Mouse (Mus musculus) cerebellum, adult 2 months (tissue): ENCODE measurements at regions not wholly inside any gene's neighbourhood (a gene's known extent, or its start where the extent isn't known, plus 50 kb on each side); places are given as distances from the start of the nearest gene placed in this dataset.

Experiments used
- DNase-seq, 2 experiments: peaks; one replicate each; pipeline ENCODE4 v3.0.0; 2021
- H3K27ac ChIP-seq: fragments of 200-500 bp; 2 replicates; pipeline ENCODE4 v1.5.1; 2012; ENCODE audit warnings: low read length, control low read depth, inconsistent platforms; ENCODE audit not compliant: insufficient read depth
- H3K27me3 ChIP-seq: fragments of 200-500 bp; 2 replicates; pipeline ENCODE4 v1.6.1; 2012; ENCODE audit warnings: inconsistent platforms, mild to moderate bottlenecking, low read length, moderate library complexity; ENCODE audit not compliant: control insufficient read depth, insufficient read depth
- H3K4me1 ChIP-seq: fragments of 200-500 bp; 2 replicates; pipeline ENCODE4 v1.6.1; 2011; ENCODE audit warnings: low read length; ENCODE audit not compliant: control insufficient read depth, insufficient read depth
- H3K4me3 ChIP-seq: fragments of 200-500 bp; replicated peaks from 2 replicates; pipeline ENCODE3; 2011; ENCODE audit warnings: mild to moderate bottlenecking, low read depth, low read length, control low read depth; ENCODE audit not compliant: insufficient read depth
- CTCF ChIP-seq: fragments of 200-500 bp; IDR thresholded peaks from 2 replicates; pipeline ENCODE4 v1.5.1; 2011; ENCODE audit warnings: low read depth, mild to moderate bottlenecking, control low read depth, low read length, moderate library complexity, borderline replicate concordance; ENCODE audit not compliant: insufficient read depth
- POLR2A ChIP-seq: fragments of 200-500 bp; IDR thresholded peaks from 2 replicates; pipeline ENCODE4 v1.6.1; 2011; ENCODE audit warnings: low read length, control low read depth, borderline replicate concordance; ENCODE audit not compliant: insufficient read depth
- WGBS: fragments of 180-500 bp; shearing (Covaris S2); methylation state at CpG from one replicate; pipeline ENCODE4 v1.1.7; 2018; 5-methylcytosine and 5-hydroxymethylcytosine counted together

DNA sequence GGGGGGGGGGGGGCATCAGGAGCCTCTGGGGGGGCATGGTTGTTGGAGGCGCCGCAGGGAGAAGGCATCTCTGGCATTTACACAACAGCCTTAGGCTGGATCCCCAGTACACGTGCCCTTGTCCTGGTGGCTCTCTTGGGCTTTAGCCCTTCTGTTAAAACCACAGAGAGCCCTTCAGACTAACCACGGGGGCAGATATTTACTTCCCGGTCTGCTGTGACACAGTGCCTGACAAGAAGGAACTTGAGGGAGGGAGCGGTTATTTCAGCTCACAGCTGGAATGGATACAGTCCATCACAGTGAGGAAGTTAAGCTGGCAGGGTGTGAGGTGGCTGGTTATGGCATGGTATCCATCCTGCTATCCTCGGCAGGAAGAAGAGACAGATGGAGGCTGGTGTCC is 71.0 kb upstream of the Gm11733 start:
- WGBS: 29% methylated on average over 7 of the region's 7 CpGs
- DNase-seq: no peak
- H3K4me1 ChIP-seq: peaks cover 21% of the 10 kb centered on the region
- no peak overlapping the region for H3K27ac ChIP-seq
- no peak overlapping the region for H3K4me3 ChIP-seq
- H3K27me3 ChIP-seq: peaks cover 1% of the 10 kb centered on the region; the same call in 1 of the 2 replicates
- TF ChIP-seq POLR2A: no peak
- no peak for TF ChIP-seq CTCF

- Histone ChIP-seq H3K27me3 (peaks cover 1% of the 10 kb centered on the region; the same call in 1 of the 2 replicates), H3K4me1 (peaks cover 13% of the 10 kb centered on the region), H3K4me3 (no peak overlapping the region), H3K27ac (no peak overlapping the region)
- TF ChIP-seq POLR2A: no peak
- TF ChIP-seq CTCF: no peak
- WGBS: 75% methylated on average over 11 of the region's 11 CpGs
- DNase-seq: no peak
Observed at GRCm38 (mm10) chr11:117413942-117414705, 70.0 kb upstream of the Gm11733 start.

DNA sequence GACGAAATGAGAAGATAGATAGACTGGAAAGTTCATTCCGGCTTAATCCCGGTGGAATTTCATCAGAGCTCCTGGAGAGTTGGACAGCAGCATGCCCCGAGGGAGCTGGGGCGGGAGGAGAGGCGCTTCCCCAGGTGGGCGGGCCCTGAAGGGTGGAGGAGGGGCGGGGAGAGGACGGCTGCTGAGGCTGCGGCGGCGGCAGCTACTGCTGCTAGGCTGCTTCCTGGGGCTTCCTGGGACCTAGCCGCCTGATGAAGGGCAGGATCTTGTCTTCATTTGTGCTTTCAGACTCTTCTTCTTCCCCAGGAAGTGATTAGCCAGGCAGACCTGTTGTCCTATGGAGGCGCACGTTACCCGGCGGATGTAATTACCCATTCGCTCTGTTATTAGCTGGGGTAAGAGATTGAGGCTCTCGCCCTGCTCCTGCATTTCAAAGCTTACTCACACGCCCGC is 69.3 kb upstream of the Gm11733 start:
- Histone ChIP-seq H3K27me3 (peaks cover 1% of the 10 kb centered on the region; the same call in 1 of the 2 replicates), H3K4me1 (peaks cover 9% of the 10 kb centered on the region), H3K4me3 (peak overlapping the region; percentile 57), H3K27ac (no peak overlapping the region)
- DNase-seq: peak; percentile 35 to 42
- no peak for TF ChIP-seq CTCF
- TF ChIP-seq POLR2A: no peak
- 5% methylated on average over 21 of the region's 21 CpGs for WGBS

DNA sequence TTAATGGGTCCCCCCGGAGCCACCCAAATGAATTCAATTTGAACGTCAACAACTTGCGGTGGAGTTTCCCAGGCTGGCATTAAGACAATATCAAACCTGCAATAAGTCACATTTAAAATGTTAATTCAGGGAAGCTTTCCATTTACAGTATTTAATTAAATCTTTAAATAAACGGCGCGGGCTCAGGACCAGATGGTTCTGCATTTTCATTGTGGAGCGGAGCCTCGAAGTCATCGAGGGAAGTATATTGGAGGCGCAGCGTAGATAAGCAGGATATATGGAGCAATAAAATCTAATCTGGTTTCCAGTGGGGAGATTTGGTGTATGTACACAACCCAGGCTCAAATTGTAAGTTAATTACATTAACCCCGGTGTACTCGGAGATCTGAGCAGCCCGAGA is 68.7 kb upstream of the Gm11733 start:
- DNase-seq: no peak
- H3K4me1 ChIP-seq: peaks cover 3% of the 10 kb centered on the region; the same call in 1 of the 2 replicates
- no peak overlapping the region for H3K27ac ChIP-seq
- H3K4me3 ChIP-seq: no peak overlapping the region
- WGBS: 11% methylated on average over 14 of the region's 14 CpGs
- TF ChIP-seq CTCF (no peak), POLR2A (no peak)
- peaks cover 1% of the 10 kb centered on the region; the same call in 1 of the 2 replicates for H3K27me3 ChIP-seq

GRCm38 (mm10) chr11:117415955-117416354 is 68.2 kb upstream of the Gm11733 start:
- no peak for DNase-seq
- no peak overlapping the region for H3K27ac ChIP-seq
- WGBS: 15% methylated on average over 13 of the region's 13 CpGs

GRCm38 (mm10) chr11:117416984-117417670 is 67.0 kb upstream of the Gm11733 start:
- 65% methylated on average over 8 of the region's 8 CpGs for WGBS
- peak in 1 of 2 experiments; percentile 44 for DNase-seq
- no peak for TF ChIP-seq POLR2A
- no peak for TF ChIP-seq CTCF

More at GRCm38 (mm10) chr11:117415955-117416354, 68.2 kb upstream of the Gm11733 start:
- TF ChIP-seq CTCF (no peak), POLR2A (no peak)
- Histone ChIP-seq H3K4me1 (0 out of 2 replicates have a peak, but pooled peaks cover 3% of the 10 kb centered on the region), H3K27me3 (peaks cover 1% of the 10 kb centered on the region; the same call in 1 of the 2 replicates), H3K4me3 (no peak overlapping the region)

DNA sequence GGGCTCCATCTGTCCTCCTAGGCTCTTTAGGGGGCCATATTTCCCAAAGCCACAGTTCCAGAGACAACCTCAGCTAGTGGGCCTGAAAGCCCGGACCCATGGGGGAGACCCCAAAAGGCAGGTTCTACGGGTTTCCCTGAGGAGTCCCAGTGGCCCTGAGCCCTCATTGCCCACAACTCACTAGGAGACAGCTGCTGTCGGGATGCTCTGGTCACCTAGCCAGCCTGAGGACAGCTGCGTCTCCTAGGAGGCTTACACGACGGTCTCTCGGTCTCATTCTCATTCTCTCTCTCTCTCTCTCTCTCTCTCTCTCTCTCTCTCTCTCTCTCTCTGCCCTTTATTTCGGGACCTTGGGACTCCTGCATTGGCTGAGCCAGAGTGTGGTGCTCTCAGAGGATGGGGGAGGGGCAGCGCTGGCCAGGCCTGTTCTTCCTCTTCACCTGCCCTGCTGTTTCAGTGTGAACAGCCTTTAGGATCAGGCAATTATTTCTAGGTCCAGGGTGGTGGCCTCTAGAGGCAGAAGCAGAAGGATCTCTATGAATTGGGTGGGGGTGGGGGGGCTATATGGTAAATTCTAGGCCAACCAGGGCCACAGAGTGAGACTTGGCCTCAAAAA is 66.1 kb upstream of the Gm11733 start:
- Histone ChIP-seq H3K4me3 (no peak overlapping the region), H3K4me1 (0 out of 2 replicates have a peak, but pooled peaks cover 3% of the 10 kb centered on the region), H3K27ac (no peak overlapping the region), H3K27me3 (peaks cover 1% of the 10 kb centered on the region; the same call in 1 of the 2 replicates)
- DNase-seq: no peak
- TF ChIP-seq CTCF (no peak), POLR2A (no peak)
- WGBS: 77% methylated on average over 9 of the region's 9 CpGs

More at GRCm38 (mm10) chr11:117416984-117417670, 67.0 kb upstream of the Gm11733 start:
- Histone ChIP-seq H3K27me3 (peaks cover 1% of the 10 kb centered on the region; the same call in 1 of the 2 replicates), H3K4me1 (0 out of 2 replicates have a peak, but pooled peaks cover 3% of the 10 kb centered on the region), H3K4me3 (no peak overlapping the region), H3K27ac (no peak overlapping the region)
